Mouse (Mus musculus) testis, postnatal 10 days (tissue): ENCODE measurements around the gene A830005F24Rik.

Experiments used
- DNase-seq: peaks from one replicate; pipeline ENCODE4 v3.0.0; 2021; ENCODE audit warnings: low spot score

The A830005F24Rik gene

DNA sequence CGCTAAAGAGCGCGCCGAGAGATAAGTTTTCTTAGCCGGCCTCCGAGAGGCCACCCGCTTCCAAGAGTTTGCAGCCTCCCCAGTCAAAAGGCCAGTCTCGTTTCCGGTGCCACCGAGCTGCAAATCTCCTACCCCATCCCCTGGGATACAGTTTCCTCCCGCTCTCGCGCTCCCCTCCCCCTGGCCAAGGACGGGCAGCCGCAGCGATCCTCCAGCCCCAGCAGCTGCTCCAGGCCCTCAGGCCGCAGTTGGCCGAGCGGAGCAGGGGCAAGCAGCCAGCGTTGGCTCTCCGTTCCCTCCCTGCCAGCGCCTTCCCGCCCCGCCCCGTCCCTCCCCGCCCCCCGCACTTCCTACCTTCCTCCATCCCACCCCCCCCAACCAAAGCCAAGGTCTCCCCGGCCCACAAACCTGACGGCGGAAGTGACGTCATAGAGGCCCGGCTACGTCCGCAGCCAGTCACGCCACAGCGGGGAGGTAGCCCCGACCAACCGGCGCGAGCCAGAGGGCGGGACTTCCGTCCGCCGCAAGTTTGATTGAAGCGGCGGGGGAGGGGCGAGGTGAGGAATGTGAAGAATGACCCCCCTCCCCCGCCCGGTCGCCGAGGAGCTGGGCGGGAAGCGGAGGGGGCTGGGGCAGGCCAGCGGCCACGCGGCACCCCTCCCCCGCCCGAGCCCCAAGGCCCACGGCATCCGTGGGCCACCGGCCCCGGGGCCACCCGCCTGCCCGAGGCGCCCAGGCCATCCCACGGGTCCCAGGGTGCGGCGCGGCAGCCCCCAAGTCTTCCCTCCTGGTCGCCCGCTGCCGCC lies 32.3 kb downstream of the A830005F24Rik start:
- DNase-seq: peak; percentile 99

DNA sequence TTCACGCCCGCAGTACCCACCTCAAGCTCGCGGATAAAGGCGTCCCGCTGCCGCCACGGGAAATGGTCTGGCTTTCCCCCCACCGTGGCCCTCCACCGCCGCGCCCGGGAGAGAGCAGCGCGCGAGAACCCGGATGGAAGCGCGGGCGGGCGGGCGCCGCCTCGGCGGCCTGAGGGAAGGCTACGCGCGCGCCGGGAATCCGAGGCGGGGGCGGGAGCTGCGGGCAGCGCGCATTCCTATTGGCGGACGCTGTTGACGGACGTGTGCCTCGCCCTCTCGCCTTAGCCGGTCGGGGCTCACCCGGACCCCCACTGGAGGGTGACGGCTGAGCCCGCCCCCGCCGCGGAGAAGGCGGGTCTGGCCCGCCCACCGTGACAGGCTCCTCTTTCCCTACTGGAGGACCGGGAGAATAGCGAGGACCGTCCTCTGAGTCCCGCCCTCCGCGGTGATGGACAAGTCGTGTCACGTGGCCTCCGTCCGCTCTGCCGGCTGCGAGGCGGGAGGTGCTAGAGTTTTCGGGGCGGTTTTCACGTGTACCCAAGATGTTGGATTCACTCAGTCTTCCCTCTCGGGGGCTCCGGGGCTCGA lies 33.1 kb downstream of the A830005F24Rik start:
- peak; percentile 99 for DNase-seq

DNA sequence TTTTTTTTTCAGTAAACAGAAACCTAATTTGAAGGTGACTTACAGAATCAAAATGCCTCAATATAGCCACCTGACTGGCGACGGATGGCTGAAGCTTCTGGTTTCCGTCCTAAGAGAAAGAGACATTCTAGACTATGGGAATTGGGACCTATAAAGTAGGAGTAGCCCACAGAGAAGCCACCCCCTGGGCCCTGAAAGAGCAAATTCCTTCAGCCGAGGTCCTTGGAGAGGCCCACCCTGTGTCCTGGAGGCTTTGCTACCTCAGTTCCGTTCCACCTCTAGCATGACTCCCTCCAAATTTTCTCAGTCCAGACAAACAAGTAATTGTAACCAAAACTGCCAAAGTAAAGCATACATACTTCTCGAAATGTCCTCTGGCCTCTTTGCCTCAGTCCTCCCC lies 34.3 kb downstream of the A830005F24Rik start:
- DNase-seq: no peak

DNA sequence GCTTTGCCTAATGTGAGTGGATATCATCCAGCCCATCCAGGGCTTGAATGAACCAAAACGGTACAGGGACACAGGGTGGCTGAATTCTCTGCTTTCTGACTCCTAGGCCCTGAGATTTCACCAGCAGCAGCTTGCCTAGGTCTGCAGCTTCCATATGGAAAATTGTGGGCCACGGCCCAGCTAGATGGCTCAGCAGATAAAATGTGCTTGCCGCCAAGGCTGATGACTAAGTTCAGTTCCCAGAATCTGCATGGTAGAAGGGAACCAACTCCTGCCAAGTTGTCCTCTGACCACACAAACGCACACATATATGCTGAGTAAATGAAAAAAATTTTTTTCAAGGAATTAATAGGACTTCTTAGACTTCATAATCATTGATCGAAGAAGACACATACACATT lies 34.9 kb downstream of the A830005F24Rik start:
- no peak for DNase-seq

DNA sequence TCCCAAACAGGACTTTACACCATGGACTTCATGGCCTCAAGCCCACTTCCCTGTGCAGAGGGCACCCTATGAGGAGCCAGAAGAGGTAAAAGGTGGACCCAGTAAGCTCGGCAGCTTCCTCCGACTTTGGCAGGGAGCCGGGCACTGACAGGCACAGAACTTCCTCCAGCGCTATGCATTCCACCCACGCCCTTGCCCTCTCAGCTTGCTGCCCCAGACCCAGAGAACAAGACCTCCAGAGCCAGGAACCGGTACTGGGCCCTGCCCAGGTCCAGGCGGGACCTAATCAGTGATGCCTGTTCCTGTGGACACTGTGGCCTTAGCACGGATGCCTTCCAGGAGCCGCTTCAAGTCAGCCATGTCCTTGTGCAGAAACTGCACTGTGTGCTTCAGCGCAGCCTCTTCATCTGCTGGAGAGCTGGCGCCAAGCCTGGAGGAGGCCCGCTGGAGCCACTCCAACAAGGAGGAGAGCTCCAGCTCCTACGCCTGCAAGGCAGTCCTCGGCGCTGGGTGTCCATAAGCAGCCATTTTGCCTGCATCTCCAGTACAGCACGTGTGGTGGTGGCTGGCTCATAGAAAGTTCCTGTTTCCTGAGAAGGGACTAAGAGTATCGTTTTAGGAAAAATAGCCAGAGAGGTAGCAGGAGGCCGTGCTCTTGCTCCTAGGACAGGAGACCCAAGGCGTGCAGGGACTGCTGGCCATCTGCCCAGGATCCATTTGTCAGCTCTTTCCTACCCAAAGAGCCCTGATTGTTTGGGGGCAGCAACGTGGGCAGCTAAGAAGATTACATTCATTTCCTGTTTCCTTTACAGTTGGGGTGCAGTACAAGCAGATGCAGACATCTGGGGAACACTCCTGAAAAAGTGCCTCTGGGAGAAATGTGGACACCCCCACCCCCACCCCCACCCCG lies 39.1 kb downstream of the A830005F24Rik start:
- DNase-seq: peak; percentile 96

DNA sequence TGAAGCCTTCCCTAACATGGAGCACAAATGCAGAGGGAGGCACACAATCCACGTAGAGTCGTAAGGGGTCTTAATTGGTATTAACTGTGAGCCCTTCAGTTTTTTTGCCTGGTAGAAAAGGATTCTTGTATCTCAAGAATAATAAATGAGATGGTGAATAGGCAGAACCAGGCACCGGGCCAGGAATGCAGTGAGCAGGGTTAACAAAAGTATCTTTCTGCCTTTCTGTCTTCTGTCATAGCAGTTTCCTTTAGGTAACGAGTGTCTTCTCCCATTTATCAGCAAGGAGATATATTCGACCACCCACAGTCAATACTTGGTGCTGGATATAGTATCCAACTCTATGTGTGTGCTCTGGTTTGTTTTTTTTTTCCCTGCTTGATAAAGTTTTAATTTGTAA lies 40.1 kb downstream of the A830005F24Rik start:
- DNase-seq: peak; percentile 68

DNA sequence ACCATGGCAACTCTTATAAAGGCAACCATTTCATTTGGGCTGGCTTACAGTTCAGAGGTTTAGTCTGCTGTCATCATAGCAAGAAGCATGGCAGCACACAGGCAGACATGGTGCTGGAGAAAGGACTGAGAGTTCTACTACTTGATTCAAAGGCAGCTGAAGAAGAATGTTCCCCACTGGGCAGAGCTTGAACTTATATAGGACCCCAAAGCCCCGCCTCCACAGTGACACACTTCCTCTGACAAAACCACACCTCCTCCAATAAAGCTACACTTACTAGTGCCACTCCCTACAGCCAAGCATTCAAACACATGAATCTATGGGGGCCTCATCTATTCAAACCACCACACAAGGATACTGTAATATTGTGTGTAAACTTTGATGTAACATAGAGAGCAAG lies 41.2 kb downstream of the A830005F24Rik start:
- no peak for DNase-seq

DNA sequence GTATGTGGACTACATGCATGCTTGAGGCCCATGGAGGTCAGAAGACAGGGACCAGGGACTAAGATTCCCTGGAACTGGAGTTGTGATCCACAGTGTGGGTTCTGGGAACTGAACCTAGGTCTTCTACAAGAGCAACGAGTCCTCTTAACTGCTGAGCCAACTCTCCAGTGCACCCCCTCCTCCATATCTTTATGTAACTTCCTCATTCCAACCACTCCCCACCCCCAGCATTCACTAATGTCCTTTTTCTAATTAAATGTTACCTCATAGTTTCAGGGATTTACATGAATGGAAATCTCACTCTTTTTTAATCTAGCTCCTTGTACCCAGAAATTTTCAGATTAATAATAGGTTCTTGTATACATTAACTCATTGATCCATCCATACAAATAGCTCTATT lies 42.6 kb downstream of the A830005F24Rik start:
- DNase-seq: no peak

DNA sequence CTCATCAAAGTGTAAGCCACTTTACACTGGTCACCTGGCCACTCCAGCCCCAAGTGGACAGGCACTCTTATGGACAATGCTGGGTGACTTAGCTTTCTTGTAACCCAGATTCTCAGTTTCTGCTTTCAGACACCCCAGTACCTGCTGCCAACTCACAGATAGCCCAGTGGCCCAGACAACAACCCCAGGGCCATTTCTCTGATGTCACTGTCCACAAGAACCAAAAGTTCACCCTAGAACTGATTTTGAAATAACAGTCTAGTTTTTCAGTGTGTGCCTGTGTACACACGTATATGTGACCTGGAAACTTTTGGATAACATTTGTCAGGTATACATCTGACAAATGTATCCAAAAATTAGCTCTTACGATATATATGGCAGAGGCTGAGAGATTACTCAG lies 48.1 kb downstream of the A830005F24Rik start:
- no peak for DNase-seq

DNA sequence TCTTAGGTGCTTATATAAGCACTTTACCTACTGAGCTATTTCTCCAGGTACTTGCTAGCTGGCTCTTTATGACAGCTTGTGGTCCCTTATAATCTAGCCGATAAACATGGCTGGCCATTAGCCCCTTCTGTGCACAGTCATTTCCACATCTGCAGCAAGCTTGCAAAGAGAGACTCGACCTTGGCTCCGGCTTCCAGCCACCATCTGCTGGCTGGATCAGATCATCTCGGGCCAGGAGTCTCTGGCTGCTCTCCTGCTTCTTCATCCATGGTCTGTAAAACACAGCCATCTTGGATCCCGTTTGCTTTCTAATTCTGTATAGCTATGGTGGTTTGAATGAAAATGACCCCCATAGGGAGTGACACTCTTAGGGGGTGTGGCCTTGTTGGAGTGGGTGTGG lies 49.0 kb downstream of the A830005F24Rik start:
- DNase-seq: no peak
